Mouse (Mus musculus) heart, adult 2 months (tissue): ENCODE measurements around the gene Hmbs.
"Not testable (repeated sequence)": the region's sequence is repeated elsewhere in the genome, so short reads cannot be mapped to it uniquely, and the experiment has no call there.

Experiments
- EP300 ChIP-seq: fragments of 200-500 bp; IDR thresholded peaks from 2 replicates; pipeline ENCODE4 v1.6.1; 2011; ENCODE audit warnings: low read depth, low read length, control low read depth; ENCODE audit not compliant: insufficient read depth
- POLR2A ChIP-seq: fragments of 200-500 bp; IDR thresholded peaks from 2 replicates; pipeline ENCODE4 v1.6.1; 2011; ENCODE audit warnings: mild to moderate bottlenecking, low read depth, low read length, control low read depth; ENCODE audit not compliant: insufficient read depth

GRCm38 (mm10) chr9:44336513-44336912 is 7.5 kb downstream of the Hmbs start:
- TF ChIP-seq POLR2A, EP300: not testable (repeated sequence)
